Mouse (Mus musculus) frontal cortex, adult (tissue): ENCODE measurements at regions not wholly inside any gene's neighbourhood (a gene's known extent, or its start where the extent isn't known, plus 50 kb on each side); places are given as distances from the start of the nearest gene placed in this dataset.
A peak's percentile ranks its signal among the peaks of the same experiment; 100 is the strongest.
"Not testable (repeated sequence)": the region's sequence is repeated elsewhere in the genome, so short reads cannot be mapped to it uniquely, and the experiment has no call there.

ENCODE experiments used
- ATAC-seq: cut with Nextera tagmentation; 2 replicates; pipeline ENCODE4 v1.9.2; 2017; ENCODE audit warnings: mild to moderate bottlenecking, moderate library complexity, mixed read lengths; ENCODE audit not compliant: low TSS enrichment

- ATAC-seq: no peak
Measured at GRCm38 (mm10) chr14:17556458-17556857, 103.6 kb upstream of the Thrb start.

- not testable (repeated sequence) for ATAC-seq
Measured at GRCm38 (mm10) chr14:17560001-17560400, 100.1 kb upstream of the Thrb start.

GRCm38 (mm10) chr14:17567927-17568326 is 92.1 kb upstream of the Thrb start:
- ATAC-seq: peak; percentile 34; the same call in 1 of the 2 replicates

- ATAC-seq: no peak
Measured at GRCm38 (mm10) chr14:17569087-17569636, 90.9 kb upstream of the Thrb start.

GRCm38 (mm10) chr14:17578776-17579175 is 81.3 kb upstream of the Thrb start:
- ATAC-seq: no peak

- no peak for ATAC-seq
Measured at GRCm38 (mm10) chr14:17589595-17589994, 70.5 kb upstream of the Thrb start.

- no peak for ATAC-seq
Measured at GRCm38 (mm10) chr14:17599553-17599952, 60.5 kb upstream of the Thrb start.

GRCm38 (mm10) chr14:17602357-17602756 is 57.7 kb upstream of the Thrb start:
- no peak for ATAC-seq

- ATAC-seq: no peak
Measured at GRCm38 (mm10) chr14:17606018-17606417, 54.0 kb upstream of the Thrb start.

- ATAC-seq: peak; percentile 67
Measured at GRCm38 (mm10) chr14:17607186-17607585, 52.9 kb upstream of the Thrb start.
